Mouse (Mus musculus) heart, embryonic 15.5 days (tissue): Measurements from ENCODE around the gene Mnat1. TPM values are rescaled to one million over a fixed set of nuclear protein-coding genes. Genes with fewer than 3 reads are reported as not detected.

Experiments used
- ATAC-seq: fragments of 200-750 bp; cut with Nextera tagmentation; replicated peaks from 2 replicates; pipeline ENCODE4 v1.8.0; 2017; ENCODE audit warnings: low read depth, moderate TSS enrichment; ENCODE audit not compliant: insufficient number of reproducible peaks, insufficient read depth, low FRiP score
- H3K27ac ChIP-seq: fragments of 300-500 bp; sonication (generic); 2 replicates; pipeline ENCODE4 v1.5.1; 2015; ENCODE audit warnings: mild to moderate bottlenecking, inconsistent platforms
- H3K27me3 ChIP-seq: fragments of 300-500 bp; sonication (generic); 2 replicates; pipeline ENCODE4 v1.6.1; 2015; ENCODE audit warnings: inconsistent platforms
- H3K36me3 ChIP-seq: fragments of 300-500 bp; sonication (generic); 2 replicates; pipeline ENCODE4 v1.6.1; 2015; ENCODE audit warnings: mild to moderate bottlenecking, inconsistent platforms
- H3K4me1 ChIP-seq: fragments of 300-500 bp; sonication (generic); replicated peaks from 2 replicates; pipeline ENCODE4 v1.6.1; 2015; ENCODE audit warnings: inconsistent platforms
- H3K4me2 ChIP-seq: fragments of 300-500 bp; sonication (generic); 2 replicates; pipeline ENCODE4 v1.6.1; 2015; ENCODE audit warnings: inconsistent platforms, mild to moderate bottlenecking, moderate library complexity
- H3K4me3 ChIP-seq: fragments of 300-500 bp; sonication (generic); 2 replicates; pipeline ENCODE4 v1.5.1; 2015; ENCODE audit warnings: mild to moderate bottlenecking, inconsistent platforms
- H3K9ac ChIP-seq: fragments of 300-500 bp; sonication (generic); 2 replicates; pipeline ENCODE4 v1.6.1; 2015; ENCODE audit warnings: mild to moderate bottlenecking, inconsistent platforms
- H3K9me3 ChIP-seq: fragments of 300-500 bp; sonication (generic); replicated peaks from 2 replicates; pipeline ENCODE4 v1.6.1; 2016; ENCODE audit warnings: inconsistent platforms
- WGBS: fragments of 180-500 bp; shearing (Covaris S2); methylation state at CpG from one replicate; pipeline ENCODE4 v1.1.7; 2015; ENCODE audit warnings: mixed read lengths; 5-methylcytosine and 5-hydroxymethylcytosine counted together
- polyA plus RNA-seq: library from polyadenylated mRNA; unstranded; fragments of >200 nt; fragmentation: Nextera tagmentation; extraction: Ambion mirVana; gene quantifications from 2 replicates; pipeline ENCODE4 v1.2.1, GENCODE M21; 2015

The Mnat1 gene
- polyA plus RNA-seq, 1 experiment from 2014 or later, result 17.7 TPM

DNA sequence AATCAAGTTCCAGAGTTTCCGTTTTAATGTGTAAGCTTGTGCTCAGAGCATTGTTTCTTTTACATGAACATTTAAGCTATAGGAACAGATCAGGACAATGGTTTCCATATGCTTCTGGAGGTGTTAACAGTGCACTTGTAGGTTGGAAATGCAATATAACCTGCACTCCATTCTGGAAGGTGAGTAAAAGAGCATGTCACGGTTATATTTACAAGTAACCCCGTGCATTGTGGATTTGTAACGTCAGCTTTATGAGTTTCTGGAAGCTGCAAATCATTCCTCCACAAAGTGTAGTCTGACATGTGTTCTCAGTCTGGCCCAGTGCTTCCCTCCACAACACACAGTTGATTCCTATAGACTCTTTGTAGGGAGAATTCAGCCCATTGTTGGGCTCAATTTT, 30.6 kb downstream of the Mnat1 start:
- Histone ChIP-seq H3K9ac (no peak overlapping the region), H3K4me2 (no peak overlapping the region), H3K4me1 (no peaks in the 10 kb centered on the region), H3K9me3 (no peaks in the 10 kb centered on the region), H3K27ac (no peak overlapping the region), H3K27me3 (no peaks in the 10 kb centered on the region), H3K36me3 (no peaks in the 10 kb centered on the region), H3K4me3 (no peak overlapping the region)
- ATAC-seq, result no peak
- 80% methylated on average over 4 of the region's 4 CpGs for WGBS

DNA sequence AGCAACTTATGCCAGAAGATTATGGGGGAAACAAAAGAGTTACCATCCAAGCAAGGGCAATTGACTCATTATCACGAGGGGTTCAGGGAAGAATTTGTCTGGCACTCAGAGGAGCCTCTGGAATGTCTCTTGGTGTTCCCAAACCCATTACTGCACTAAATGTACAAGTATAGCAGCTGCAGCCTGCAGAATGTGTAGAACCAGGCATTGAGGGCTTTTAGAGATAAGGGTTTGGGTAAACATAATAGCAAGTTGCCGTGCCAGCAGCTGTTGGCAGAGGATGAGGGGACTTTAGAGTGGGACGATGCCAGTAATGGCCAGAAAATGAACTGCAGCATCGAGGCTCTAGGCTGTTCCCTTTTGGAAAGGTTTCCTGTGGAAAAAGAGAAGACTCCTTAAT, 36.8 kb downstream of the Mnat1 start:
- H3K4me2 ChIP-seq, result no peak overlapping the region
- ATAC-seq, result peak; percentile 47; the same call in 1 of the 2 replicates
- H3K27ac ChIP-seq, result peak overlapping the region; percentile 43

DNA sequence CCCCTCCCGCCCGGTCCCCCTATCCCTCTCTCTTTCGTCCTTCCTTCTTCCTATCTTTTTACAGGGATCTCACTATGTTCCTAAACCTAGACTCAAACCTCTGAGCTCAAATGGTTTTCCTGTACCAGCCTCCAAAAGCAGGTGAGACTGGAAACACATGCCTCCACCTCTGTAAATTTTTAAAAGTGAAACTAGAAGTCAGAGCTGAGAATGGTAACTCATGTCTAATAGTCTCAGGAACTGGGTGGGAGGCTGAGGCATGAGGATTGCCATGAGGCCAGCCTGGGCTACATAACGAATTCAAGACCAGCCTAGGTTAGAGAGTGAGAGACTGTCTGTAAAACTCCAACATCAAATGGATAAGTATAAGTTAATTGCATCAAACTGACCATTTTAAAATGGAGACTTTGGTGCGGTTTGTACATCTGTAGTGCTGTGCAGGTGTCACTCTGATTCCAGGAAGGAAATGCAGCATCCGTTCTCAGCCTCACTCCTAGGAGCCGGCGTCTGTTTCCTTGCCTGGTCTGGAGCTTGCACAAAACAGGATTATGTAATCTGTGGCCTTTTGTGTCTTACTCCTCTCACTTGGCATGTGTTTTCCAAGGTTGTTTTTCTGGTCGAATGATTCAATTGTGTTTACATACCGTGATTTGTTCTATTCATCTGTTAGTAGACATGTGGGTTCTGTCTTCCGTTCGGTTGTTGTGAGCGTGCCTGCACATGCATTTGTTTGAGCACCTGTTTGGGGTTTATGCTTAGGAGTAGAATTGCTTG, 39.1 kb downstream of the Mnat1 start:
- H3K9ac ChIP-seq, result no peak overlapping the region
- 78% methylated on average over 13 of the region's 13 CpGs for WGBS
- no peaks in the 10 kb centered on the region for H3K9me3 ChIP-seq
- H3K36me3 ChIP-seq, result no peaks in the 10 kb centered on the region
- ATAC-seq, result 0 out of 2 replicates have a peak, but pooled peaks have one; percentile 31
- H3K27me3 ChIP-seq, result no peaks in the 10 kb centered on the region
- peak overlapping the region; percentile 33 for H3K27ac ChIP-seq
- no peak overlapping the region for H3K4me2 ChIP-seq
- H3K4me3 ChIP-seq, result no peak overlapping the region
- peaks cover 13% of the 10 kb centered on the region for H3K4me1 ChIP-seq

More for the DNA sequence above, 36.8 kb downstream of the Mnat1 start:
- Histone ChIP-seq H3K27me3 (no peaks in the 10 kb centered on the region), H3K4me1 (peaks cover 13% of the 10 kb centered on the region), H3K36me3 (no peaks in the 10 kb centered on the region), H3K9me3 (no peaks in the 10 kb centered on the region), H3K9ac (no peak overlapping the region), H3K4me3 (no peak overlapping the region)
- 17% methylated on average over 4 of the region's 4 CpGs for WGBS

DNA sequence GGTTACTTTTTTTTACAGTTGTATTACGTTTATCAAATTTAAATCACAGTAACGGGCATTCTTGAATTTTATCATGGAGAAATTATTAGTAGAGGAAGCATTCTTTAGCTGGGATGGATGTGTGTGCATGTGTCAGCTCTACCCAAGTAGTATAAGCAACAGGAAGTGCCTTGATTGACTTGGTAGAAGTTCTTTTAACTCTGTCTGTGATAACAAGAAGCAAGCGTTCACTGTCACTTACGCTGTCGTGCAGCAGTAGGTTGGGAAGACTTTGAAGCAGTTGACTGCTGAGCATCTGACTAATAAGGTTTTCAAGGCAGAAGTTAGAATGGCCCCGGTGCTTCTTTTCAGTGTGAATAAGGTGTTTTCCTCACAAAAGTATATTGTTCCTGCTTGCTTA, 47.3 kb downstream of the Mnat1 start:
- Histone ChIP-seq H3K4me2 (no peak overlapping the region), H3K9ac (no peak overlapping the region), H3K4me1 (no peaks in the 10 kb centered on the region), H3K27ac (no peak overlapping the region), H3K36me3 (peaks cover 7% of the 10 kb centered on the region; the same call in 1 of the 2 replicates), H3K27me3 (no peaks in the 10 kb centered on the region), H3K9me3 (no peaks in the 10 kb centered on the region), H3K4me3 (no peak overlapping the region)
- whole genome bisulfite sequencing, result 71% methylated on average over 6 of the region's 6 CpGs
- no peak for ATAC-seq

DNA sequence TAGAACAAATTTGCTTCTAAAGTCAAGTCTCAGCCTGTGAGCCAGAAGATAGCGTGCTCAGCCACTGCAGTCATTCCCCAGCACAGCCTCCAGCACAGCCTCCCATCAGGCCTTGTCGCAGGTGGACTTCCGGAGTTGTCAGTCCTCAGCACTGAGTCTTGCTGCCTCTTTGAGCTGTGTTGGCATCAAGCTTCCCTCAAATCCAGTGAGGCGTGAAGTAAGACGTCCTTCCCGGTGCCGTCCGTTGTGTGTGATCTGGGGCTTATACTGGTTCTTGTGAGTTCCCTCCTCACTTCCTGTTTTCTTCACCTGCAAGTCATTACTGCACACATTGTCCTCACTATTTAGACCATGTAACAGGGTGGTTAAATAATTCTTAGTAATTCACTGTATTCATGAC, 60.4 kb downstream of the Mnat1 start:
- Histone ChIP-seq H3K27me3 (no peaks in the 10 kb centered on the region), H3K4me1 (no peaks in the 10 kb centered on the region), H3K4me2 (no peak overlapping the region), H3K4me3 (no peak overlapping the region), H3K27ac (no peak overlapping the region), H3K9ac (no peak overlapping the region), H3K36me3 (peaks cover 14% of the 10 kb centered on the region), H3K9me3 (no peaks in the 10 kb centered on the region)
- WGBS, result 85% methylated on average over 8 of the region's 8 CpGs
- ATAC-seq, result no peak

DNA sequence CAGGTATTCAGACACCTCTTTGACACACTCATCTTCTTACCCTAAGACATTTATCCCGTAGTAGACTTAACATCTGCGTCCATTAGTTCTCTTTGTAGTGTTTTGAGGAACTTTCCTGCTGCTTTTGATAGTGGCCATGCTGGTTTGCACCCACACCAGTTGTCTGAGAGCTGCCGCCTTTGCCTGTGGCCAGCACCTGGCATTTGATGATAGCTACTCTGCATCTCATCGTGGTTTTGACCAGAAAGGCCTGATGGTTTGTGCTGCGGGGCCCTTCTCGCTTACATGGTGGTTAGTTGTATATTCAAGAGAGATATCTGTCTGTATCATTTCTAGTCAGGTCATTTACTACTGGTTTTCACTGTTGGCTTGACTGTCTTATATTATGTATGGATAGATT, 73.8 kb downstream of the Mnat1 start:
- H3K9ac ChIP-seq, result no peak overlapping the region
- WGBS, result 90% methylated on average over 6 of the region's 6 CpGs

DNA sequence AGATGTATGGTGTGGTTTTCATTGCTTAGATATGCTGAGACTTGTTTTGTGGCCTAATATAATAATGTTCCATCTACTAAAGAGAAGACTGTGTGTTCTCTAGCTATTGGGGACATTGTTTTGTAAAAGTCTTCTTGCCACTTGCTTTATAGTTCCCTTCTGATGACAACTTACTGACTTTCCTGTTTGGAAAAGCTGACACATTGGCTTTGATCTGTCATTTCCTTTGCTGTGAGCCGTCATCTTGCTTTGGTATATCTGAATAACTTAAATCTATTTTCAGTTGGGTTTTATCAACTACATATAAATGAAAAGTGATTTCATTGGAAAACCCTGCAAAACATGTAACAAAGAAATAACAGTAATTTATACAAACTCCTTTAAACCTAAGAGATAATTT, 74.9 kb downstream of the Mnat1 start:
- ATAC-seq, result no peak
- Histone ChIP-seq H3K27ac (no peak overlapping the region), H3K9ac (no peak overlapping the region), H3K4me3 (no peak overlapping the region), H3K36me3 (no peaks in the 10 kb centered on the region), H3K27me3 (no peaks in the 10 kb centered on the region), H3K9me3 (no peaks in the 10 kb centered on the region), H3K4me2 (no peak overlapping the region), H3K4me1 (peaks cover 14% of the 10 kb centered on the region)
- WGBS, result 35% methylated on average over 1 of the region's 1 CpGs

More for the DNA sequence above, 73.8 kb downstream of the Mnat1 start:
- Histone ChIP-seq H3K4me3 (no peak overlapping the region), H3K4me1 (peaks cover 14% of the 10 kb centered on the region), H3K27me3 (no peaks in the 10 kb centered on the region), H3K4me2 (no peak overlapping the region), H3K36me3 (no peaks in the 10 kb centered on the region), H3K27ac (no peak overlapping the region), H3K9me3 (no peaks in the 10 kb centered on the region)
- ATAC-seq, result no peak

DNA sequence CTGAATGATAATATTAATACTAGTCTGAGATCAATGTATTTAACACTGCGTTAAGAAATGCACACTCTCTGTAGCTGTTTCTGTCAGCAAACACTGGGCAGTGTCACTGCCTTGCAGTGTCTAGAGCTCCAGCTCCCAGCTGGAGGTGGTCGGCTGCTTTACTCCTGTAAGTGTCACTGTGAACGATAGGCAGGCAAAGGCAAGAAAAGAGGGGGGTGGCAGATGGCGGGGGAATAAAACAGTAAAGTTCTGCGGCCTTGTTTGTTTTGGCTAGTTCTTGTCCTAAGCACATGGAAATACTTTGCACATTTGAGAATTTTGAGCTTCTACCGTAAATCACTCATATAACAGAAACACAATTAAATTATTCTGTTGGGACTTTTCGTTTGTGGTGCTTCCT, 75.9 kb downstream of the Mnat1 start:
- H3K4me2 ChIP-seq, result no peak overlapping the region
- ATAC-seq, result no peak
- no peak overlapping the region for H3K4me3 ChIP-seq

DNA sequence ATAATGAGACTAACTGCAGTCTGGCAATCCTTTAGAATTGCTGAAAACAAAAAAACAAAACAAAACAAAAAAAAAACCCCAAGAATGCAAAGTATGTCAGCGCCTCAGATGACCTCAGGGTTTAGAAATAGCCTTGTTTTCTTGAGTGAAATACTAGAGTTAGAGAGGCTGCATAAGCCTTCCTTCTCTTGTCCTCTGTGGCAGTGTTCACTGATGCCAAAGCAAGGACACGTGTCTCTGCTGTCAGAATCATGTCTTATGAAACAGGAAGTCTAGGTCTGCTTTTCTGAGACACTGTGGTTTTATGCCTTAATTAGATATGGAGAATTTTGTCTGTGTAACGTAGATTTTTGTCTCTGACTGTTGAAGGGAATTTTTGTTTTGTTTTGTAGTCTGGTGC, 78.1 kb downstream of the Mnat1 start:
- Histone ChIP-seq H3K9me3 (no peaks in the 10 kb centered on the region), H3K4me1 (peaks cover 21% of the 10 kb centered on the region), H3K4me3 (no peak overlapping the region), H3K9ac (no peak overlapping the region), H3K4me2 (no peak overlapping the region), H3K27me3 (no peaks in the 10 kb centered on the region), H3K36me3 (no peaks in the 10 kb centered on the region), H3K27ac (no peak overlapping the region)
- 41% methylated on average over 3 of the region's 3 CpGs for WGBS
- ATAC-seq, result no peak

More for the DNA sequence above, 75.9 kb downstream of the Mnat1 start:
- H3K9ac ChIP-seq, result no peak overlapping the region
- H3K27me3 ChIP-seq, result no peaks in the 10 kb centered on the region
- no peaks in the 10 kb centered on the region for H3K36me3 ChIP-seq
- H3K9me3 ChIP-seq, result no peaks in the 10 kb centered on the region
- peaks cover 14% of the 10 kb centered on the region for H3K4me1 ChIP-seq
- 30% methylated on average over 7 of the region's 7 CpGs for WGBS
- H3K27ac ChIP-seq, result no peak overlapping the region

DNA sequence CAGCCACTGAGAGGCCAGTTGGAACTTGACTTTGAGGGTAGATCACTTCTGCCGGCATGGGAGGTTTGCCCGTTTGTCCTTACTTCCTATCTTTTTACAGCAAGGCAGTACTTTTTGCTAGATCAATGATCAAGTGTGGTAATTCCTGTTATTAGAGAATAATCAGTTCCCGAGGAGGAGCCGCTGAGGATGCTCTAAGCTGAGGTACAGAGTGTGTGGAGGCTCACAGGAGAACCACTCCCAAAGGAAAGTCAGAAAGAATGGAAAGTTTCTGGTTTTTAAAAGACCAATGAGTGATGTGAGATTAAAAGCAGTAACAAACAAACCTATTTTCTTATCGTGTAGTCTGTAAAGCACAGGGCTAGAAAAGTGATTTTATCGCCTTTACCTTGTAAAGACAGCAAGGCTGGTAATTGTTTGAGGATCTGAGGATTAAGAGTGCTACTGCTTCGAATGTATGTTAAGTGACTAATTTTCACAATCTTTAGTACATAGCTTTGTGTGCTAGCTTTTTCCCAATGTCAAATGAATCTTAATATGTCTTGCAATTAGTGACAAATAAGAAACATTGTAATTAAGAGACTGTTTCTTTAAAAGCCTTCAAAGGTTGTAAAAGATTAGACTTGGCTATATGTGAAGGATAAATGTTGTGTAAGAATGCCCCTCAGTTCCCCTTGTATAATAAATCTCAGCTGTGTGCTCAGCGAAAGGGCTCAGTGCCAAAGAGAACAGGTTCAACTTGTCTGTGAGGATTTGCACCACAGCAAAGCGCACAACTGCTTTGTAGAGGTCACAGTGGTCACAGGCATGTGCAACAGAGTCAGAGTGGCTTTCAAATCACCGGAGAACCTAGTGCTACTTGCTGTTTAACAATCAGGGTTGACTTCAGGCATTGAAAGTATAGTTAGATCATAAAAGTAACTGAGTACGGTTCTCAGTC, 82.5 kb downstream of the Mnat1 start:
- Histone ChIP-seq H3K36me3 (no peaks in the 10 kb centered on the region), H3K27ac (peak overlapping the region; percentile 76), H3K9me3 (no peaks in the 10 kb centered on the region), H3K4me2 (no peak overlapping the region), H3K27me3 (no peaks in the 10 kb centered on the region), H3K9ac (no peak overlapping the region), H3K4me3 (no peak overlapping the region), H3K4me1 (peaks cover 30% of the 10 kb centered on the region)
- 56% methylated on average over 11 of the region's 11 CpGs for WGBS
- ATAC-seq, result no peak

DNA sequence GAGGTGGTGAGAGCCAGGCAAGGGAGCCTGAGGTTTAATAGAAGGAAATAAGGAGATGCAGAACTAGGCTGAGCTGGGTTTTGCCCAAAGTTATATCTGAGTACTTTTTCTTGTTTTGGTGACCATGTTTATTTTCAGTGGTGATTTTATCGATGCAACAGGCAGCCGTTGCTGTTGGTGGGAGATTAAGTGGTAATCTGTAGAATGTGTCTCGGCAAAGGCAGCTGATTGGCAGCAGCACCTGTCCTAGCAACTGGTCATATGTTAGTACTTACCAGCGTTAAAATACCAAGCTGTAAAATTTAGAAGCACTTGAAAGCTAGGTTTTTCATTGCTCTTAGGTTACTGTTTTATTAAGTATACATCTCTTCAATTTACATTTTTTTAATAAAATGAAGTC, 83.5 kb downstream of the Mnat1 start:
- Histone ChIP-seq H3K27ac (peak overlapping the region; percentile 76), H3K4me2 (no peak overlapping the region), H3K27me3 (no peaks in the 10 kb centered on the region), H3K9ac (no peak overlapping the region), H3K9me3 (no peaks in the 10 kb centered on the region), H3K4me1 (peaks cover 27% of the 10 kb centered on the region), H3K4me3 (no peak overlapping the region), H3K36me3 (no peaks in the 10 kb centered on the region)
- no peak for ATAC-seq
- 42% methylated on average over 4 of the region's 4 CpGs for WGBS
